Mouse (Mus musculus) neural tube, postnatal 0 days (tissue): Measurements from ENCODE around the gene C87414. TPM values are rescaled to one million over a fixed set of nuclear protein-coding genes. Genes with fewer than 3 reads are reported as not detected.

ENCODE experiments used
- polyA plus RNA-seq: library from polyadenylated mRNA; unstranded; fragments of >200 nt; fragmentation: Nextera tagmentation; extraction: Ambion mirVana; gene quantifications from 2 replicates; pipeline ENCODE4 v1.2.1, GENCODE M21; 2015

C87414 gene
- polyA plus RNA-seq = not detected in 2 replicates

GRCm38 (mm10) chr5:93671451-93671850 is at the start of gene C87414:
C87414 (minus strand) TSS chr5:93671551.

Other genes starting within 250 kb of the C87414 start
- gene Gm16427, start 131.4 kb downstream of the C87414 start, polyA plus RNA-seq = not detected in 2 replicates
- gene Gm7792, start 172.2 kb upstream of the C87414 start, polyA plus RNA-seq = not detected in 2 replicates